Mouse (Mus musculus) liver, embryonic 11.5 days (tissue): ENCODE data around the gene Cpt1b. TPM values are rescaled to one million over a fixed set of nuclear protein-coding genes. Genes with fewer than 3 reads are reported as not detected.

Experiments used
- ATAC-seq: fragments of 200-750 bp; cut with Nextera tagmentation; replicated peaks from 2 replicates; pipeline ENCODE4 v1.8.0; 2017; ENCODE audit warnings: moderate number of reproducible peaks, mild to moderate bottlenecking, moderate TSS enrichment, moderate library complexity; ENCODE audit not compliant: low FRiP score
- DNase-seq: peaks from one replicate; pipeline ENCODE4 v3.0.0-alpha.2; 2017; ENCODE audit warnings: low spot score
- H3K27ac ChIP-seq: fragments of 300-500 bp; sonication (generic); 2 replicates; pipeline ENCODE4 v1.5.1; 2014; ENCODE audit warnings: mild to moderate bottlenecking, low read depth, low read length, control low read depth
- H3K27me3 ChIP-seq: fragments of 300-500 bp; sonication (generic); replicated peaks from 2 replicates; pipeline ENCODE4 v1.6.1; 2014; ENCODE audit warnings: low read length, mixed read lengths; ENCODE audit not compliant: control insufficient read depth, insufficient read depth
- H3K36me3 ChIP-seq: fragments of 300-500 bp; sonication (generic); 2 replicates; pipeline ENCODE4 v1.6.1; 2014; ENCODE audit warnings: mild to moderate bottlenecking, low read length, moderate library complexity, mixed read lengths; ENCODE audit not compliant: control insufficient read depth, insufficient read depth
- H3K4me1 ChIP-seq: fragments of 300-500 bp; sonication (generic); replicated peaks from 2 replicates; pipeline ENCODE4 v1.6.1; 2014; ENCODE audit warnings: low read length, mixed read lengths; ENCODE audit not compliant: control insufficient read depth, insufficient read depth
- H3K4me2 ChIP-seq: fragments of 300-500 bp; sonication (generic); 2 replicates; pipeline ENCODE4 v1.6.1; 2014; ENCODE audit warnings: mild to moderate bottlenecking, control low read depth, moderate library complexity
- H3K4me3 ChIP-seq: fragments of 300-500 bp; sonication (generic); 2 replicates; pipeline ENCODE4 v1.5.1; 2014; ENCODE audit warnings: low read depth, low read length, control low read depth
- H3K9ac ChIP-seq: fragments of 300-500 bp; sonication (generic); 2 replicates; pipeline ENCODE4 v1.6.1; 2014; ENCODE audit warnings: low read depth, low read length, control low read depth
- H3K9me3 ChIP-seq: fragments of 300-500 bp; sonication (generic); 2 replicates; pipeline ENCODE4 v1.6.1; 2016; ENCODE audit warnings: low read length, inconsistent platforms, mixed read lengths; ENCODE audit not compliant: control insufficient read depth
- WGBS: fragments of 180-500 bp; shearing (Covaris S2); extraction: QIAGEN DNeasy Blood & Tissue Kit; methylation state at CpG from one replicate; pipeline ENCODE4 v1.1.7; 2014; 5-methylcytosine and 5-hydroxymethylcytosine counted together
- polyA plus RNA-seq: library from polyadenylated mRNA; unstranded; fragments of >200 nt; fragmentation: Nextera tagmentation; extraction: Ambion mirVana; gene quantifications from 2 replicates; pipeline ENCODE4 v1.2.1, GENCODE M21; 2014

The Cpt1b gene
- polyA plus RNA-seq, 1 experiment from 2014 or later: 3.5 TPM

- Histone ChIP-seq H3K4me2 (no peak overlapping the region), H3K9ac (no peak overlapping the region), H3K27me3 (peaks cover 37% of the 10 kb centered on the region), H3K4me1 (peaks cover 29% of the 10 kb centered on the region), H3K4me3 (no peak overlapping the region), H3K9me3 (no peaks in the 10 kb centered on the region), H3K27ac (no peak overlapping the region), H3K36me3 (peaks cover 21% of the 10 kb centered on the region)
- ATAC-seq: no peak
- DNase-seq: no peak
- WGBS: 86% methylated on average over 17 of the region's 17 CpGs
Measured at GRCm38 (mm10) chr15:89374801-89375534, 50.7 kb downstream of the Cpt1b start.

- 48% methylated on average over 9 of the region's 9 CpGs for WGBS
Measured at GRCm38 (mm10) chr15:89374340-89374739, 51.3 kb downstream of the Cpt1b start.

GRCm38 (mm10) chr15:89373762-89374248 lies 51.9 kb downstream of the Cpt1b start, which contains the start of gene Sco2:
TSS of gene Sco2 (minus strand) at chr15:89373846.
- H3K9ac ChIP-seq: peak within 1 kb of the TSS; percentile 78
- no peaks in the 10 kb centered on the region for H3K9me3 ChIP-seq
- peak within 1 kb of the TSS; percentile 89 for H3K27ac ChIP-seq
- H3K4me2 ChIP-seq: peak within 1 kb of the TSS; percentile 64
- ATAC-seq (peak; percentile 76), DNase-seq (peak; percentile 97)
- peaks cover 28% of the 10 kb centered on the region for H3K27me3 ChIP-seq
- peaks cover 31% of the 10 kb centered on the region for H3K36me3 ChIP-seq
- peaks cover 19% of the 10 kb centered on the region for H3K4me1 ChIP-seq
- peak within 1 kb of the TSS; percentile 64 for H3K4me3 ChIP-seq
- under 1% methylated on average over 42 of the region's 42 CpGs for WGBS

More at GRCm38 (mm10) chr15:89374340-89374739, 51.3 kb downstream of the Cpt1b start:
- DNase-seq (no peak), ATAC-seq (0 out of 2 replicates have a peak, but pooled peaks have one; percentile 1)
- Histone ChIP-seq H3K36me3 (peaks cover 26% of the 10 kb centered on the region), H3K4me1 (peaks cover 25% of the 10 kb centered on the region), H3K27ac (no peak overlapping the region; the same call in 1 of the 2 replicates), H3K9me3 (no peaks in the 10 kb centered on the region), H3K27me3 (peaks cover 33% of the 10 kb centered on the region), H3K4me3 (peak overlapping the region; percentile 64), H3K4me2 (peak overlapping the region; percentile 64), H3K9ac (peak overlapping the region; percentile 78)

- H3K27ac ChIP-seq: peak overlapping the region; percentile 89
- ATAC-seq (peak; percentile 84), DNase-seq (peak; percentile 84)
- H3K36me3 ChIP-seq: peaks cover 36% of the 10 kb centered on the region
- peaks cover 13% of the 10 kb centered on the region for H3K4me1 ChIP-seq
- peaks cover 21% of the 10 kb centered on the region for H3K27me3 ChIP-seq
- H3K4me3 ChIP-seq: peak overlapping the region; percentile 64
- H3K9ac ChIP-seq: peak overlapping the region; percentile 78
- WGBS: 1% methylated on average over 35 of the region's 35 CpGs
- no peaks in the 10 kb centered on the region for H3K9me3 ChIP-seq
- peak overlapping the region; percentile 64 for H3K4me2 ChIP-seq
Measured at GRCm38 (mm10) chr15:89373027-89373761, 52.5 kb downstream of the Cpt1b start.

- 83% methylated on average over 7 of the region's 7 CpGs for WGBS
- Histone ChIP-seq H3K9ac (no peak overlapping the region), H3K36me3 (peaks cover 42% of the 10 kb centered on the region)
Measured at GRCm38 (mm10) chr15:89372536-89372935, 53.1 kb downstream of the Cpt1b start.

GRCm38 (mm10) chr15:89372068-89372467 lies 53.6 kb downstream of the Cpt1b start:
- 0 out of 2 replicates have a peak overlapping the region, but pooled peaks have one; percentile 64 for H3K4me3 ChIP-seq
- H3K27ac ChIP-seq: no peak overlapping the region
- DNase-seq: no peak
- H3K36me3 ChIP-seq: peaks cover 44% of the 10 kb centered on the region
- WGBS: 86% methylated on average over 13 of the region's 13 CpGs
- ATAC-seq: no peak
- no peaks in the 10 kb centered on the region for H3K9me3 ChIP-seq
- no peak overlapping the region; the same call in 1 of the 2 replicates for H3K4me2 ChIP-seq
- no peak overlapping the region for H3K9ac ChIP-seq
- H3K4me1 ChIP-seq: peaks cover 7% of the 10 kb centered on the region
- H3K27me3 ChIP-seq: peaks cover 10% of the 10 kb centered on the region

More at GRCm38 (mm10) chr15:89372536-89372935, 53.1 kb downstream of the Cpt1b start:
- no peak for DNase-seq
- Histone ChIP-seq H3K4me3 (peak overlapping the region; percentile 64), H3K4me1 (peaks cover 12% of the 10 kb centered on the region), H3K9me3 (no peaks in the 10 kb centered on the region), H3K27ac (no peak overlapping the region), H3K4me2 (peak overlapping the region; percentile 64), H3K27me3 (peaks cover 15% of the 10 kb centered on the region)
- no peak for ATAC-seq

Other genes starting within 250 kb of the Cpt1b start
- gene Plxnb2, start 245.1 kb downstream of the Cpt1b start, polyA plus RNA-seq: 70.5 and 78.3 TPM in 2 replicates
- gene Dennd6b, start 229.4 kb downstream of the Cpt1b start, polyA plus RNA-seq: 9.5 and 10.5 TPM in 2 replicates
- gene Ppp6r2, start 214.3 kb downstream of the Cpt1b start, polyA plus RNA-seq: 25.0 and 31.6 TPM in 2 replicates
- gene Sbf1, start 110.6 kb downstream of the Cpt1b start, polyA plus RNA-seq: 51.4 and 52.2 TPM in 2 replicates
- gene Adm2, start 103.1 kb downstream of the Cpt1b start, polyA plus RNA-seq: 6.6 and 7.0 TPM in 2 replicates
- 2.0 and 2.7 TPM in 2 replicates for gene Miox, start 91.5 kb downstream of the Cpt1b start, polyA plus RNA-seq
- gene Lmf2, start 70.2 kb downstream of the Cpt1b start, polyA plus RNA-seq: 44.1 and 46.0 TPM in 2 replicates
- 163 TPM in 2 replicates for gene Ncaph2, start 70.1 kb downstream of the Cpt1b start, polyA plus RNA-seq
- gene Sco2, start 52.0 kb downstream of the Cpt1b start, polyA plus RNA-seq: 8.1 and 9.7 TPM in 2 replicates
- gene Tymp, start 48.8 kb downstream of the Cpt1b start, polyA plus RNA-seq: 1.5 and 1.8 TPM in 2 replicates
- gene Odf3b, start 46.6 kb downstream of the Cpt1b start, polyA plus RNA-seq: 0.43 and 0.71 TPM in 2 replicates
- gene Klhdc7b, start 40.9 kb downstream of the Cpt1b start, polyA plus RNA-seq: not detected in 2 replicates
- gene Syce3, start 15.4 kb downstream of the Cpt1b start, polyA plus RNA-seq: not detected in 2 replicates
- 2.0 and 2.8 TPM in 2 replicates for gene C730034F03Rik, start 3.7 kb upstream of the Cpt1b start, polyA plus RNA-seq
- gene Gm44502, start 3.8 kb upstream of the Cpt1b start, polyA plus RNA-seq: not detected in 2 replicates
- 43.5 and 47.5 TPM in 2 replicates for gene Chkb, start 4.0 kb upstream of the Cpt1b start, polyA plus RNA-seq
- 0.26 and 0.36 TPM in 2 replicates for gene Mapk8ip2, start 28.1 kb upstream of the Cpt1b start, polyA plus RNA-seq
- gene Arsa, start 51.6 kb upstream of the Cpt1b start, polyA plus RNA-seq: 8.6 and 9.0 TPM in 2 replicates
- gene Shank3, start 73.8 kb upstream of the Cpt1b start, polyA plus RNA-seq: 1.1 and 1.7 TPM in 2 replicates
- gene Acr, start 142.5 kb upstream of the Cpt1b start, polyA plus RNA-seq: 0.11 TPM in 1 of 2 replicates, not detected in the other
- 24.8 and 27.1 TPM in 2 replicates for gene Rabl2, start 166.1 kb upstream of the Cpt1b start, polyA plus RNA-seq